Mouse (Mus musculus) liver, postnatal 0 days (tissue): ENCODE data around the gene Sdsl. TPM values are rescaled to one million over a fixed set of nuclear protein-coding genes. Genes with fewer than 3 reads are reported as not detected.

Experiments used
- ATAC-seq: fragments of 200-750 bp; cut with Nextera tagmentation; 2 replicates; pipeline ENCODE4 v1.8.0; 2017; ENCODE audit warnings: mild to moderate bottlenecking, moderate library complexity
- DNase-seq: peaks from one replicate; pipeline ENCODE4 v3.0.0-alpha.2; 2016
- H3K27ac ChIP-seq: fragments of 300-500 bp; sonication (generic); 2 replicates; pipeline ENCODE4 v1.5.1; 2014; ENCODE audit warnings: antibody characterized with exemption, moderate library complexity, mild to moderate bottlenecking, low read depth
- H3K27me3 ChIP-seq: fragments of 300-500 bp; sonication (generic); 2 replicates; pipeline ENCODE4 v1.6.1; 2014; ENCODE audit warnings: low read length, control low read depth, mixed read lengths; ENCODE audit not compliant: insufficient read depth
- H3K36me3 ChIP-seq: fragments of 300-500 bp; sonication (generic); replicated peaks from 2 replicates; pipeline ENCODE4 v1.6.1; 2014; ENCODE audit warnings: mild to moderate bottlenecking, control low read depth, low read length, moderate library complexity, mixed read lengths; ENCODE audit not compliant: insufficient read depth
- H3K4me1 ChIP-seq: fragments of 300-500 bp; sonication (generic); 2 replicates; pipeline ENCODE4 v1.6.1; 2014; ENCODE audit warnings: antibody characterized with exemption, mild to moderate bottlenecking, control low read depth; ENCODE audit not compliant: insufficient read depth
- H3K4me2 ChIP-seq: fragments of 300-500 bp; sonication (generic); 2 replicates; pipeline ENCODE4 v1.6.1; 2014; ENCODE audit warnings: low read depth, mild to moderate bottlenecking, low read length, moderate library complexity, mixed read lengths
- H3K4me3 ChIP-seq: fragments of 300-500 bp; sonication (generic); 2 replicates; pipeline ENCODE4 v1.5.1; 2014; ENCODE audit warnings: low read depth, low read length
- H3K9ac ChIP-seq: fragments of 300-500 bp; sonication (generic); replicated peaks from 2 replicates; pipeline ENCODE4 v1.6.1; 2014; ENCODE audit warnings: mild to moderate bottlenecking, moderate library complexity
- H3K9me3 ChIP-seq: fragments of 300-500 bp; sonication (generic); 2 replicates; pipeline ENCODE4 v1.6.1; 2016; ENCODE audit warnings: mild to moderate bottlenecking, control low read depth, low read length, mixed read lengths
- CTCF ChIP-seq: sonication (generic); IDR thresholded peaks from 2 replicates; pipeline ENCODE4 v1.5.1; 2016; ENCODE audit warnings: antibody characterized with exemption, low read depth
- EP300 ChIP-seq: IDR thresholded peaks from 2 replicates; pipeline ENCODE4 v1.6.1; 2016; ENCODE audit warnings: antibody characterized with exemption, low read depth, mild to moderate bottlenecking
- WGBS: fragments of 180-500 bp; shearing (Covaris S2); extraction: QIAGEN DNeasy Blood & Tissue Kit; methylation state at CpG from one replicate; pipeline ENCODE4 v1.1.7; 2014; ENCODE audit not compliant: insufficient replicate concordance; 5-methylcytosine and 5-hydroxymethylcytosine counted together
- polyA plus RNA-seq: library from polyadenylated mRNA; unstranded; fragments of >200 nt; fragmentation: Nextera tagmentation; extraction: Ambion mirVana; gene quantifications from 2 replicates; pipeline ENCODE4 v1.2.1, GENCODE M21; 2015

Sdsl gene
- polyA plus RNA-seq, 1 experiment from 2014 or later = 21.0 TPM

DNA sequence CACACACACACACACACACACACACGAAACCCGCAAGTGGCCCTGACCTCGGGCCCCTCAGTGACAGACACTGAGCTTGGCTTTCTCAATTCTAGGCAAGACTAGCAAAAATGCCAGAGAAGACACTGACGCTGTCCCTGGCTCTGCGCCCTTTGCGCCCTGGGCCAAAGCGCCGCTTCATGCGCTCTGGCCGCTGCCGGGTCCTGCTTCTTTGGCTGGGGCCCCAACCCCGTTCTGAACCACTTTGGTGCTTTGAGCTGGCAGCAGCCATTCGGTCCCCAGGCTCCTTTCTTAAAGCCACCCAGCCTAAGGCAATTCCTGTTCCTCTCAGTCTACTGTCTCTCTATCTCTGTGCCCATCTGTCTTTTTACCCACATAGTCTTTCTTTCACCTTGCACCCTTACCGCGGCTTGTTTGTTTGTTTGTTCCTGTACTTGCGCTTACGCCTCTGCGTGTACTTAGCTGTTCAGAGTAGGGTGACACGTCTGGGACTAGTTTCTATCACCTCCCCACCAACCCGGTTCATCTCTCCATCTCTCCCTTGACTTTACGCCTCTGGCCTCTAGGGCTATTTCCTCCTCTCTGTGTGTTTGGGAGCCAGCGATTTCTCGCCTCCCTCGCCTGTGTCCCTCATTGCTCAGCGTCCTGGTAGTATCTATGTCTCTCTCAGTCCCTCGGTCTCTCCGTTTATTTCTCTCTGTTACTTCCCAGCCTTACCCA is 33.5 kb downstream of the Sdsl start:
- no peak for DNase-seq
- TF ChIP-seq EP300 (no peak), CTCF (no peak)
- Histone ChIP-seq H3K4me2 (no peak overlapping the region), H3K27ac (no peak overlapping the region), H3K36me3 (no peaks in the 10 kb centered on the region), H3K4me3 (no peak overlapping the region), H3K27me3 (peaks cover 73% of the 10 kb centered on the region), H3K9ac (no peak overlapping the region), H3K9me3 (no peaks in the 10 kb centered on the region), H3K4me1 (peaks cover 4% of the 10 kb centered on the region; the same call in 1 of the 2 replicates)
- ATAC-seq = no peak
- WGBS = 3% methylated on average over 27 of the region's 27 CpGs

DNA sequence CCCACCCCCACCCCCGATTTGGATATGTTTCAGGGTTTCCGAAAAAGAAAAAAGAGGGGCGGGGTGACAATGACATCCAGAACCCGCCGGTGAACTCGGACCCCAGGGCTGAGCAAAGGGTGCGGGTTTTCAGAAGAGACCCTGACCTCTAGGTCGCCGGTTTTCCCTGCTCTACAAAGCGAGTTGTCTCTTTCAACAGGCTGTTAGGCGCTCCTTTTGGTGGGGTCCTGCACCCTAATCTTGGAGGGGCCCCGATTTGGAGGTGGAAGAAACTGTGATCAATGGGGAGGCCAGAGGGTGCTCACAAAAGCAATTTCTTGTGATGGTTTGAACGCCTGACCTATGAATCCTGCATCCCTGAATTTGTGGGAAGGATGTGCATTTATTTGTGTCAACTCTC is 34.1 kb downstream of the Sdsl start:
- H3K4me2 ChIP-seq = no peak overlapping the region
- ATAC-seq (no peak), DNase-seq (no peak)
- peaks cover 79% of the 10 kb centered on the region for H3K27me3 ChIP-seq
- H3K4me3 ChIP-seq = no peak overlapping the region
- peaks cover 4% of the 10 kb centered on the region; the same call in 1 of the 2 replicates for H3K4me1 ChIP-seq
- WGBS = 3% methylated on average over 13 of the region's 13 CpGs
- TF ChIP-seq EP300 (no peak), CTCF (no peak)
- no peak overlapping the region for H3K27ac ChIP-seq
- no peaks in the 10 kb centered on the region for H3K9me3 ChIP-seq
- no peak overlapping the region for H3K9ac ChIP-seq
- H3K36me3 ChIP-seq = no peaks in the 10 kb centered on the region

DNA sequence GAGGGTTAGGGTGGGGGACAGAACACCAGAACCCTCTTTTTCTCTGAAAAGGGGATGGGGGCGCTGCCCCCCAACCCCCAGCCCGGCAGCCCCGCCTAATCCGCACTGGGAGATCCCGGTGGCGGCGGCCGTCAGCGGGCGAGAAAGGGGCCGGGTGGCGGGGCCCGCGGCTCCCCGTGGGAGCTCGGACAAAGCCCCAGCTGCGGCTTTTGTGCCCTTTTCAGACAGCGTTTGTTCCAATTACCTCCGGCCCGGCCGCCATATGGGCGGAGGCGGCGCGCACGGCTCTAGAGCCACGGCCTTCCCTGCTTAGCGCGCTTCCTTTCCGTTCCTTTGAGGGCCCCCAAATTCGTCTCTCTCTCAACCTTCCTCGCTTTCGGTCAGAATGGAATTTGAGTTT is 34.6 kb downstream of the Sdsl start:
- no peaks in the 10 kb centered on the region for H3K36me3 ChIP-seq
- H3K27ac ChIP-seq = no peak overlapping the region
- no peak overlapping the region for H3K4me2 ChIP-seq
- no peaks in the 10 kb centered on the region for H3K9me3 ChIP-seq
- TF ChIP-seq EP300 (no peak), CTCF (no peak)
- ATAC-seq (no peak), DNase-seq (no peak)
- no peak overlapping the region for H3K4me3 ChIP-seq
- 2% methylated on average over 33 of the region's 33 CpGs for WGBS
- H3K9ac ChIP-seq = no peak overlapping the region
- H3K27me3 ChIP-seq = peaks cover 84% of the 10 kb centered on the region
- H3K4me1 ChIP-seq = peaks cover 4% of the 10 kb centered on the region; the same call in 1 of the 2 replicates

DNA sequence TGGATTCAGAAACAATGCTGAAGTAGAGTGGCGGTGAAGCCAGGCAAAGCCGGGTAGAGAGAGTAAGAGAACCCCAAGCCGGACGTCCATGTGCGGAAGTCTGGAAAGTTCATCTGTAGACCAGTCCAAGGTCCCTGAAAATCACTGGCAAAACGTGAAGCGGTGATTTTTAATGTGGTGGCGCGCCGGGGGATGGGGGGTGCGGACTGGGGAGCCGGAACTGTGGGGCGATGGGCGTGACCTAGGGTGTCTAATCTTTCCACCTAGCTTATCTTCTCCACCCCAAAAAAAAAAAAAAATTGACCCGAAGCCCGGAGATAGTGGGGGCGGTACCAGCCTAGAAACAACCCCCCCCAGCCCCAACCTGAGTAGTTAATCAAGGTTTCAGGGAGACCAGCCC is 35.1 kb downstream of the Sdsl start:
- 4% methylated on average over 17 of the region's 17 CpGs for WGBS
- Histone ChIP-seq H3K9me3 (no peaks in the 10 kb centered on the region), H3K9ac (no peak overlapping the region), H3K4me3 (no peak overlapping the region), H3K36me3 (no peaks in the 10 kb centered on the region), H3K27ac (no peak overlapping the region), H3K4me2 (no peak overlapping the region), H3K4me1 (peaks cover 4% of the 10 kb centered on the region; the same call in 1 of the 2 replicates), H3K27me3 (peaks cover 89% of the 10 kb centered on the region)
- no peak for TF ChIP-seq EP300
- TF ChIP-seq CTCF = no peak
- ATAC-seq (no peak), DNase-seq (no peak)

DNA sequence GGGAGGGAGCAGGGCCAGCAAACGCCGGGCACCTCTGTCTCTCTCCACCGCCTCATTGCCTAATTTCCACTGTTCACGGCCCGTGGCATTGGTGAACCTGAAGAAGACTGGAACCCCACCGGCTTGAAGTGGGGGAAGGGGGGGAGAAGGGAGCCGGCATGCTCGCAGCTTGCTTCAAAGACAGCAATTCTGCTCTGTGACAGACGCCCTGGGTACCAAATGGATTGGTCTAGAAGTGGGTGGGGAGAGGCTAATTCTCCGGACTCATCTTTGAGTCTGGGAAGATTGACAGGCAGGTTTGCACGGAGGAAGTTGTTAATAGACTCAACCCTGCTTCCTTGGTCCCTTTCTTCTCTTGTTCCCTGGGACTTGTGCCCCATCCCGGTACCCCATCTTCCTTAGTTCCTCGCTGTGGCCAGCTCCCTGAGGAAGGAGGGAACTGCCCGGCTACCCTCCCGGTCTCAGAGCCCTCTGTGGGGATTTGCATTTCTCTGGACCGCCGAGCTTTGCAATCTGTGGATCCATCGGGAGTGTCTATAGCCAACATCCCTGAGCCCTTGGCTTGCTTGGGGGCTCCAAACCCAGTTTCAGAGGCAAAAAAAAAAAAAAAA is 35.6 kb downstream of the Sdsl start:
- Histone ChIP-seq H3K4me2 (no peak overlapping the region), H3K9ac (no peak overlapping the region), H3K27me3 (peaks cover 93% of the 10 kb centered on the region), H3K4me3 (no peak overlapping the region), H3K36me3 (no peaks in the 10 kb centered on the region), H3K4me1 (peaks cover 4% of the 10 kb centered on the region; the same call in 1 of the 2 replicates), H3K27ac (no peak overlapping the region), H3K9me3 (no peaks in the 10 kb centered on the region)
- DNase-seq (no peak), ATAC-seq (no peak)
- no peak for TF ChIP-seq EP300
- 1% methylated on average over 18 of the region's 18 CpGs for WGBS

DNA sequence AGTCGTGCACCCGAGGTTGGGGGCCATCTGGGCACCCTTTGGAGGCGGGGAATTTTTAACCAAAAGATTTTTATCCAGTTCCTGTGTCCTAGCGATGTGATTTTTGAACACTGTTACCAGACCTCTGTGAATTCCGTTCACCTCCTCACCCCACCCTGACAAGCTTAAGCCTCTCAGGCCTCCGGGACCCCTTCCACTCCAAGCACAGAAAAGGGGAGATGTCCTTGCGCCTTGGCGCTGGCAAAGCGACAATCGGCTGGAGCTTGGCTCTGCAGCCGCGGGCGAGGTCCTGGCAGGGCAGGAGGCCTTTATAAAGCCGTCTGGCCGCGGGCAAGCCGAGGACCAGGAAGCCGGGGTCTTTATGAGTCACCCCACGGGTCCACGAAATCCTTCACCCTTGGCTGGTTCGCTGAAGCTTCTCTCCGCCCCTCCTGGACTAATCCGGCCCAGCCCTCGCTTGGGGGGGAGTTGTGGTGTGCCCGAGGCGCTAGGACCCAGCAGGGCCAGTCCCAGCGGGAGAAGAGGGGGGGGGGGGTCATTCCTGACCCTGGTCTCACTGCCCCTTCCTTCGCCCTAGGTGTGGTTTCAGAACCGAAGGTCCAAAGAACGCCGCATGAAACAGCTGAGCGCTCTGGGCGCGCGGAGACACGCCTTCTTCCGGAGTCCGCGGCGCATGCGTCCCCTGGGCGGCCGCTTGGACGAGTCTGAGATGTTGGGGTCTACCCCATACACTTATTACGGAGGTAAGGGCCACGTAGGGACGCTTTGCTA is 36.7 kb downstream of the Sdsl start:
- H3K9ac ChIP-seq = no peak overlapping the region
- H3K27me3 ChIP-seq = peaks cover 100% of the 10 kb centered on the region
- H3K27ac ChIP-seq = no peak overlapping the region
- peak overlapping the region; percentile 26 for H3K4me3 ChIP-seq
- H3K4me1 ChIP-seq = peaks cover 4% of the 10 kb centered on the region; the same call in 1 of the 2 replicates
- DNase-seq (no peak), ATAC-seq (no peak)
- WGBS = under 1% methylated on average over 47 of the region's 47 CpGs
- H3K9me3 ChIP-seq = no peaks in the 10 kb centered on the region
- H3K36me3 ChIP-seq = no peaks in the 10 kb centered on the region
- no peak for TF ChIP-seq CTCF
- no peak for TF ChIP-seq EP300
- peak overlapping the region; percentile 48; the same call in 1 of the 2 replicates for H3K4me2 ChIP-seq
